Mouse (Mus musculus) mouse embryonic stem cell (cell line): Measurements from ENCODE around the gene Msl3.

ENCODE experiments used
- in situ Hi-C, 2 experiments: fragments of 300-500 bp; cut with MboI; formaldehyde crosslinking; loops; 1 replicate in 1 of 2; 3 replicates in 1 of 2; pipeline ENCODE4 v1.14.3; 2019 to 2020; ENCODE audit warnings: low sequenced_read_pairs in 2 of 2, low pct_unique_long_range_greater_than_20kb in 1 of 2, mixed read lengths in 1 of 2; ENCODE audit not compliant: unreplicated experiment in 1 of 2

Msl3 gene

DNA sequence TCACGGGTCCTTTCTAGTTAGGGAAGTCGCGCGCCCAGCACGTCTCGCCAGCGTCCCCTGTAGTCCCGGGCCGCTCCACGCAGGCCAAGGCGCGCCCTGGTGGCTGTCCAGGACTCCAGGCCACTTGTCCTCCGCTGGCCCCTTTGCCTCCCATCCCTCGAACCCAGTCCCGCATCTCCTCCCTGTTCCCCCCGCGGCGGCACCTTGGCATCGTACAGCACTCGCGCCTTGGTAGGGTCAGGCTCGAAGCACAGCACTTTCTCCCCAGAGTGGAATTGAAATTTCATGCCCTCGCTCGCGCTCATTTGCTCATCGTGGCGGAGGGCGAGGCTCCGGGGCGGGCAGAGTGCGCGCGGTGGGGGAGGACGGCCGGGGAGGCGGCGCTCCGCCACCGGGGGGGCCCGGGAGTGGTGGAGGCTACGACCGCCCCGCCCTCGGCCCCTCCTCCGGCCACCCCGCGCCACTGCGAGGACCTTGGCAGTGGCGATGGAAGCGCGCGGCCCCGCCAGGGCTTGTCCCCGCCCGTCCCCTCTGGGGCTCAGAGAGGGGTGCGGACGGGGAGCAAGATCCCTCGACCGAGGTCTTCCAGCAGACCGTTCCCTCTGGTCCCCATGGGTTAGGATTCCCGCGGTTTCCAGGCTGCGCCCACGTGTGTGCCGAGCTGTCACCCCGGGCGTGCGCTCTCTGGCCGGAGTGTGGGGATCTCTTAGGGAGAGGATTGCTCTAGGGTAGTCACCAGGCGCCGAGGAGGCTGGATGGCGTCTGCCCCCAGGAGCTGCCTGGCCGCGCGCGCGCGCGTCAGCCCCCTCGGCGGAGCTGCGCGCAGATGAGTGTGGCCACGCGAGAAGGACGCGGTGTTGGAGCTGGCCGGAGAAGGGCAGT, at the start of gene Msl3:
Msl3 (minus strand) TSS at position 374 of the 882 bp plus-strand sequence.
- in situ Hi-C loops: loop anchor here in 1 of 2 experiments (25.0 kb wide), 1 partner anchor 639 kb away; the partner anchor contains the start of gene Hccs

DNA sequence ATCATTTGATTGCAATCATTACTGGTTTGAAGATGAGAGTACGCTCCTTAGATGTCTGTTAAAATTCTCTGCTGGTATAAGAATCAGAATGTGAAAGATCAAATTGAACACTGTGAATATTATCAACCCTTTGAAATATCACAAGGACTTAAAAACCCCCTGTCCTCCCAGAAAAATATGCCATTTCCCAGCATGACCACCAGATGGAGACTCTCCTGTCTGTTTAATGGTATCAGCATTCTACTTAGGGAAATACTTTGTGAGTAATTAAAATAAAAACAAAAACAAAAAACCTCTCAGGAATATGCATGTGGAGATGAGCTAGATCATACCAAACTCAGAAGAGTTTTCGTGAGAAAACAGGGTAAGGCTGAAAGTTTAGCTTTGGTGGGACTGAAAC, 44.3 kb upstream of the Msl3 start:
- in situ Hi-C loops: no loop called here

DNA sequence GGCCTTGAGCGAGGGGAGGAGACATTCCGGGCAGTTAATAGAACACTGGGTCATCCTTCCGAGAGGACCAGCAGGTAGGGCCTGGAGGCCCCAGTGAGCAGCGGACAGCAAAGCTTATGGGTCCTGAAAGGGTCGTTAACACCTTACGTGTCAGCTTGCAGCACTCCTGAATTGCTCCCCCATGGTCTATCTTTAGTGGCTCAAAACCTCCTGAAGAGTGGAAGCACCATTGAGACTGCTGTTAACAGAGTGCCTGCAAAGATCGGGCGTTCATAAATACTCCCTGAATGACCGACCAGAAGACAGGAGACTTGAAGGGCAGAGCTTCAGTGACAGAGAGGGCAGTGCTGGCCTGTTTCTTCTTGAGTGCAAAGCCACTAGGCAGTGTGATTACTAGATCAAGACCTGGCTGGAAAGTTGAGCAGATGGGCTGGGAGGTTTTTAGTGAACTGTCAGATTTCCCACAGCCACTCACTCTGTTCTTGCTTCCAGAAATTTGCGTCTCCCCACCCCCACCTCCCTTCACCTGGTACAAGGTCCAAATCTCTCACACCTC, 787 bp upstream of the Msl3 start:
- in situ Hi-C loops: loop anchor here in 1 of 2 experiments (25.0 kb wide), 1 partner anchor 638 kb away; the partner anchor contains the start of gene Hccs

DNA sequence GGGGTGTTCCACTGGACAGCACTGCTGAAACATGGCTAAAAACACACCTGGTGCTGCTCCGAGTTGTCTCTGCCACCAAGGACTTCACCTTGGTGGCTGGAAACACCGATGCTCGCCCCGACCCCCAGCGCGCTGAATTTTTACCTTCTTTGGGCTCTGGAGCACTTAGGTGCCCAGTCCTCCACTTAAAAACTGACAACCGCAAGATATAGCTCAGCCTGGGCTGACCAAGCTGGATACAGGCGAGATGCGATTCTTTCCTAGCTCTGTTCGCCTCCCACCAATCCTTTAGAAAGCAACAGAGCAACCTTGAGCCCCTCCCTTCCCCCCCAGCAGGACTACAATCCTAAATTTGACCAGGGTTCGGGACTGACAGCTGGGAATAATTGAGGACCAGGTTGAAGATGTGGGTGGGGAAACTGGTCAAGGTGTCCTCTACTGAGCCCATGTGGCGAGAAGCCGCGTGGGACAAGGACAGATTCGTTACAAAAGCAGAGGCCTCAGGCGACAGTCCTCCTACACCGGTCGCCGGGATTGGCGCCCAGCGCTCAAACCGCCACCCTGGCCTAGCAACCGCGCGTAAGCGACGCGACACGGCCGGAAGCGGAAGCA, 679 bp downstream of the Msl3 start:
- in situ Hi-C loops: loop anchor here in 1 of 2 experiments (25.0 kb wide), 1 partner anchor 639 kb away; the partner anchor contains the start of gene Hccs

DNA sequence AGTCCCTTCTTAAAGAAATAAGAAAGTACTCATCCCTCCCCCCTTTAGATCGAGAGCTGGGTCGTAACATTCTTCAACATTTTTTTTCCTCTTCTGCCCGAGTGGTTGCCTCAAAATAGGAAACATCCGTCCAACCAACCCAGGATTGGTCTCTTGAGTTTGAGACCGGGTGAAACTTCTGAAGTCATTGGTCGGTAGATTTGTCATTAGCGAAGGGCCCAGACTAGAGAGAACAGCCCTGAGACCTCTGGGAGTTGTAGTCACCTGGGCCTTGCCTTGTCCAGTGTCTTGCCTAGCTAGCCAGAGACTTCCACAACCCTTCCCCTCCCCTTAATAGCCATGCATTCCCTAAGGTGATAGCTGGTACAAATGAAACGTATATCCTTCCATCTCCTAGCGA, 1.3 kb downstream of the Msl3 start:
- in situ Hi-C loops: loop anchor here in 1 of 2 experiments (25.0 kb wide), 1 partner anchor 640 kb away; the partner anchor contains the start of gene Hccs

DNA sequence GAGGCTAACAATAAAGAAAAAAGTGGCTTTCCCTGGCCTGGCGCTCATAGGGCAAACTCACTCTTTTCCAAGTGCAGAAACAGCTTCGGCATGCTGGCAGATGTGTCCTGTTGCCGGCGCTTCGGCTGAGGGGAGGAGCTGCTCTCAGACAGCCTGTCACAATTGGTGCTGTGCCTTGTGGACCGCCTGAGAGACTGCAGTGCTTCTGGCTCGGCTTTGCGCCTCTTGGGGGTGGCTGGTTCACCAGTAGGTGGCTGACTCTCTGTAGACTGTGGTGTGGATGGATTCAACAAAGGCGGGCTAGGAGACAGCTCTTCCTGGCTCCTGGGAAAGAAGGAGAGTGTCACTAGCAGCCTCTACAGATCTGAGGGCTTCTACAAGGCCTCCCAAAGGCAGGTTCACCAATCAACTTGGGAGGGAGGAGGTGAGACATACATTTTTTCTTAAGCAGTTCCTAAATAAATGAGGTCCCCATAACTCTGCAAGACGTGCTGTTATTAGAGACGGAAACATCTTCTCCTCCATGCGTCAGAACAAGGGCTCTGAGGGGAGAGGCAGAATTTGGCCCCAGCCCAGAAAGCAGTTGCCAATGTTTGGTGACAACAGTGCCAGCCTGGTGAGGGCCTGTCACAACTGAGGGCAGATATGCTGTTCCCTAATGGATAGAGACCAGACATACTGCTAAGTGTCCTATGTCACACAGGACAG, 9.6 kb downstream of the Msl3 start:
- in situ Hi-C loops: loop anchor here in 1 of 2 experiments (25.0 kb wide), 1 partner anchor 648 kb away; the partner anchor contains the start of gene Hccs

DNA sequence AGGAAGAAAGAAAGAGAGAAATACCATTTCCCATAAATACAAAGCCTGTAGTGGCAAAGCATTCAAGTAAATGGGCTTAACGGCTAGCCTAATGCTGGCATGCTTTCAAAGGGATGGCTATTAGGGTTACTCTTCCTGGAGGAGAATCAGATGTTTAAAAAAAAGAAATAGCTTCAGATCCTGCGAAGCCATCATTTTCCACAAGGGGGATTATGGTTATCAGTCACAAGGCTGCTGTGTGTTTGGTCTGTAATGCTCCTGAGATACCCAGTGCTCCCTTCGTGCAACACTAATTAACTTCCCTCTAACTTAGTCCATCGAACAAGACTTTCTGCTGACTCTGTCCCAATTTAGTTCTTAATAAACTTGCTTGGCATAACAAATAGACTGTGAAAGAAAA, 13.5 kb downstream of the Msl3 start:
- in situ Hi-C loops: loop anchor here in 1 of 2 experiments (25.0 kb wide), 1 partner anchor 652 kb away; the partner anchor contains the start of gene Hccs

DNA sequence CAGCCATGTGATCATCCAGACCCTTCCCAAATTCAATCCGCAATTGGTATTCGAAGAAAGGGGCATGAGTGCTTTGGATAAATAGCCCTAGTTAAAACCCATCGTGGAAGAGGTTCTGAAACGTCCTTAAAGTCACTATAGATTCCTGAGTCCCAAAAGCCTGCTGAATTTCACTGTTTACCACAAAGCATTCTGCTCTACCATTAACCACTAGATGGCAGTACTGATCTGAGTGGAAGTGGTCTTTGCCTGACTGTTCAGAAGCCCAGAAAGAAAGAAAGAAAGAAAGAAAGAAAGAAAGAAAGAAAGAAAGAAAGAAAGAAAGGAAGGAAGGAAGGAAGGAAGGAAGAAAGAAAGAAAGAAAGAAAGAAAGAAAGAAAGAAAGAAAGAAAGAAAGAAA, 13.9 kb downstream of the Msl3 start:
- in situ Hi-C loops: loop anchor here in 1 of 2 experiments (25.0 kb wide), 1 partner anchor 652 kb away; the partner anchor contains the start of gene Hccs

DNA sequence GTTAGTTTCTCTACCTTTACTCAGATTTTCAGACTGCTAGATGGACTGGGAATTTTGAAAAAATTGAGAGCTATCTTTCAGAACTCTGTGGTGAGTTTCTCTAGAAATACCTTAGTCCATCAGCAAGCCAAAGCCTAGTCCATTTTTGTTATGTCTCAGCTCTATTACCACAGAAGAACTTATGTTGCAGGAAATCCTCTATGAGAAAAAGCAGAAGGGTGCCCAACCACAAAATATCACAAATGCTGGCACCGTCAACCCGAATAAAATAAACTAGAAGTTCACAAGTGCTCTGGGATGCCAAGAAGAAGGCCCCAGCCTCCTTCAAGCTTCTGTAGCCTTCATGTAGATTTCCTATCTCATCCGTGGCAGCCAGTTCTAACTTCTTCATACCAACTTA, 14.4 kb downstream of the Msl3 start:
- in situ Hi-C loops: loop anchor here in 1 of 2 experiments (25.0 kb wide), 1 partner anchor 653 kb away; the partner anchor contains the start of gene Hccs

DNA sequence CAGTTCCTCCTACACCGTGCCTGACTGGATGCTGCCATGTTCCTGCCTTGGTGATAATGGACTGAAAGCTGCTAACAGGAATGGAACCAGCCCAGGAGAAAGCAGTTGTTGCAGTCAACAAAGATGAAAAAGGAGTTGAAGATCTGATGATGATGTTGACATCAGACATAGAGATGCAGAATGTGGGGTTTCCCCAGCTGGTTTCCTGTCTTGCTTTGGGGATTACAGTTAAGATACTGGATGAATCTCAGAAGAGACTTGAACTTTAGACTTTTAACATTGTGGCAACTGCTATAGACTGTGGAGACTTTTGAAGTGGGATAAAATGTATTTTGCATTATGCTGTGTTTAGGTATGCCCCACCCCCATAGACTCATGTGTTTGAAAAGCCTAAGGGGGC, 15.9 kb downstream of the Msl3 start:
- in situ Hi-C loops: loop anchor here in 1 of 2 experiments (25.0 kb wide), 1 partner anchor 655 kb away; the partner anchor contains the start of gene Hccs

DNA sequence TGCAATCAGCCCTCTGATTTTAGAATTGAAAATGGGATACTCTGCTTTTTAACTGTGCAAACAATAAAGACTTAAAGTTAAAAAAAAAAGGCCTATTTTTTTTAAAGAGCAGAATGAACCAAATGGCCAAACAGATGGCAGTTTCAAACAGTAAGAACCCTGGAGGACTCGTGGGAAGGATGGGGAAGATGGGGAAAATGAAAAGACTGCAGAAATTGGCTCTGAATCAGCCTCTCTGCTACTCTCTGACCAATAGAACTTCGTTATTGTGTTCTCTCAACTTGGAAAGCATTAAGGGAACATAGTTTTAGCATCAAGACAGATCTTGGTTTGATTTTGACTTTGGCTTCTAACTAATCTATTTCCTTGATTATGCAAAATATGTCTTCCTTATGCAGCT, 24.4 kb downstream of the Msl3 start:
- in situ Hi-C loops: no loop called here

DNA sequence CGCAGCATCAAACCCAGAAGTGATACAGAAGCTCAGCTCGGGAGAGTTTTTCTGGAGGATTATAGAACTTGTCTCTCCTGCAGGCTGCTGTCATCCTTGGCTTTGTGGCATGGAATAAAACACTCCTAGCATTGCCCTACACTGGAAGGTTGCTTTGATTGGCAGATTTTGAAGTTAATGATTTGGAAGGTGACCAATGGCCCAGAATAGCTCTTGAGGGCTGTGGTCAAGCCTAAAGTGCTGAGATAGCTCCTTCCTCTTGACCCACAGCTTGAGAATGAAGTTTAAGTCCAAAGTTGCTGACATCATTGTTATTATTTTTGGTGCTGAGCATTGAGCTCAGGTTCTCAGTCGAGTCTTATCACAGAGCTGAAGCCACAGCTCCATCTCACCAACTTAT, 26.0 kb downstream of the Msl3 start:
- in situ Hi-C loops: no loop called here

DNA sequence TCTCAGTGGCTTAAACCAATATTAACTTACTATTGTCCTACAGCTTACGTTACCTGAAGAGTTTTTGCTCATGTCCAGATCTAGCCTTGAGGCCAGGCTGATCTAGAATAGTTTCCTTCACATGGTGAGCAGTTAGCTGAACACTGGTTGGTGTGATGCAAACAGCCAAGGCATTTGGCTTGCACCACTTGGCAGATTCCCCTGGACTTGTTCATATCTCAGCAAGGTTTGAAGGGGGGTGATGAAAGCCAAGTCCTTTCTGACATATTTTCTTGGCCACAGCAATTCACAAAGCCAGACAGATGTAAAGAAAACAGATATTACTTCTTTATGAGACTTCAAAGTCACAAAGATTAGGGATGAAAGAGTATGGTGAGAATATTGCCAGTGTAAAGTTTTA, 30.2 kb downstream of the Msl3 start:
- in situ Hi-C loops: no loop called here

DNA sequence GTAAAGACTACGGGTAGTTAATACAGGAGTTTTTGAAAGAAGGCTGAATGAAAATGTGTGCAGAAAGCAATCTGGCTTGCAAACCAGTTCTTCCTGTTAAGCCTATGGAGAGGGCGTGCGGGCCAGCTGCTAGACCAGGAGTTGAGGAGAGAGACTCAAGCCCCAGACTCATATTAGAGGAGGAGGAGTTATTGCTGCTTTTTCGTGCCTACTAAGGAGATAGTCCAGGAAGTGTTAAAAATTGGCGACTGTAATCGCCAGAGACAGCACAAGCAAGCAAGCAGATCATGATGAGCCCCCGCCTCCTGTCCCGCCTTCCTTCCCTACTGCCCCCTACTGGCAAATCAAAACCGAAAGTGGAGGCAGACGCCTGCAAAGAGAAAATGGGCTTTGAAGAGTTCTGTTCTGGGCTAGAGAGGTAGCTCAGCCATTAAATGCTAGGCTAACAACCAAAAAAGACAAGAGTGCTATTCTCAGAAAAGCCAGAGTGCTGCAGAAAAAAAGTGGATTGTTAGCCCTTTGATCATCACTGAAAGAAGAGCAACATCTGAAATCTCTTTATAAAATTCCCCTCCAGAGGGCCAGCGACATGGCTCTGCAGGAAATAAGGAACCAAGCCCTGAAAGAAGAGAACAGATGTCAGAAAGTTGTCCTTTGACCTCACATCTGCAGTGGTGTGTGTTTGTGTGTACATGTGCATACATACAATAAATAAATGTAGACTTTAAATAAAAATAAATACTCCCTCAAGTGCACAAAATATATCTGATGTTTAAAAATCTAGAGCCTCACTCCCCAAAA, 33.9 kb downstream of the Msl3 start:
- in situ Hi-C loops: no loop called here
